Mouse (Mus musculus) cerebellum, adult 2 months (tissue): ENCODE results near the gene Cyb5r4.

Experiments used
- CTCF ChIP-seq: fragments of 200-500 bp; IDR thresholded peaks from 2 replicates; pipeline ENCODE4 v1.5.1; 2011; ENCODE audit warnings: low read depth, mild to moderate bottlenecking, control low read depth, low read length, moderate library complexity, borderline replicate concordance; ENCODE audit not compliant: insufficient read depth
- POLR2A ChIP-seq: fragments of 200-500 bp; IDR thresholded peaks from 2 replicates; pipeline ENCODE4 v1.6.1; 2011; ENCODE audit warnings: low read length, control low read depth, borderline replicate concordance; ENCODE audit not compliant: insufficient read depth

DNA sequence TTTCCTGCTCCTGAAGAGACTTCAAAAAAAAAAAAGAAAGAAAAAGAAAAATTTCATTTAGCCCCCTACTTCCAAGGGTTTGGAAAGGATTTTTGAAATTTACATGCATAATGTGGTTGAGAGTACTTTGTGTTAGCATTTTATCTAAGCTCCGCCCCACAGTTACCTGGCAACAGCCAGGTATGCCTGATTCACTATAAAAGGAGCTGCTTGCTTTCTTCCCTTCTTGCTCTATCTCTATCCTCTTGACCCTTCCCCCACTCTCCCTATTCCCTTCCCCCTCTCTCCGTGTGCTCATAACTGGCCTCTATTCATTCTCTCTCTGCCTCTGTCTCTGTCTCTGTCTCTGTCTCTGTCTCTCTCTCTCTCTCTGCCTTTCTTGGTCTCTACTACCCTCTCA is 40.9 kb upstream of the Cyb5r4 start:
- TF ChIP-seq CTCF (no peak), POLR2A (no peak)
